Mouse (Mus musculus): Measurements from ENCODE around the gene Aldh18a1.

Gene Aldh18a1

DNA sequence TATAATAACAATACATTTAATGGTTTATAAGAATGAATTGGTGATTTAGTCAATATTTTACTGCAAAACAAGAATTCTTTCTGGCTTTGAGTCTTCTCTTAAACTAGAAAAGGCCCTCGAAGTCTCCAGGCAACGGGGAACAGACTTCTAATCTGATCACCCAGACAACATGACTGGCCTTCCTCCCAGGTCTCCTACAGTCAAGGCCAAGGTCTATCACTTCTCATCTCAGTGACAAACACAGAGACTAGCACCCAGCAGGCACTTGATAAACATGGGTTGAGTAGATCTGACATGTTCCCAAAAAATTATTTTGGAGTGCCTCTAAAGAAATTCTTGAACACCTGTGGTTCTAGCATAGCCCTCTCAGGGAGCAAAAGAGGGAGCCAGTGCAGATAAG, 57.9 kb downstream of the Aldh18a1 start:
- no peak for DNase-seq (ENCODE audit: low read depth, low spot score)

- no peak for DNase-seq (ENCODE audit: low read depth, low spot score)
Observed at GRCm38 (mm10) chr19:40528254-40528653, 60.0 kb downstream of the Aldh18a1 start.

- DNase-seq (ENCODE audit: low read depth, low spot score): no peak
Observed at GRCm38 (mm10) chr19:40526367-40527014, 61.8 kb downstream of the Aldh18a1 start.

DNA sequence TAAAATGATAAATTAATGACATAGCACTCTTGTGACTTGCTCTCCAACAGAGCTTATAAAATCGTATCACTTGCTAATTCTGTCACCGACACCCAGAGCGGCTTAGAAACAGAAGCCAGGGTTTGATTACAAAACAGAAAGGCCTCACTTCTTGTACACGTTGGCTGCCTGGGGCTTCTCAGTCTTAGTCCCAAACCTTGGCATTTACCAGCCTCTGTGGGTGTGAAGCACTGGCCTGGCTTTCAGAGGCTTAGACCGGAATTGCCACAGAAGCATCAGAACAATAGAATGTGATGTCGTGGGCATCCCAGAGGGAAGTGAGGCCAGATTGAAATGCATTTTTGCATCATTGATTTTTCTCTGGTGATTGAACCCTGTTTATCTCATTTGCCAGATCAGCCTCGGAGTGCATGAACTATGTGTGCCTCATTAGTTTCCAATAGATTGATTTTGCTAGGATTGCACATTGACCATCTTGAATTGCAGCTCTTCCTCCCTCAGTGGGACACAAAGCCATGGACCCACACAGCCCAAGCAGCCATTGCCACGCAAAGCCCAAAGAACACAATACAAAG, 64.7 kb downstream of the Aldh18a1 start:
- no peak for DNase-seq (ENCODE audit: low read depth, low spot score)

GRCm38 (mm10) chr19:40520403-40520802, 67.9 kb downstream of the Aldh18a1 start:
- DNase-seq (ENCODE audit: low read depth, low spot score): no peak

- peak; percentile 9 for DNase-seq (ENCODE audit: low read depth, low spot score)
Observed at GRCm38 (mm10) chr19:40518706-40519105, 69.6 kb downstream of the Aldh18a1 start.

DNA sequence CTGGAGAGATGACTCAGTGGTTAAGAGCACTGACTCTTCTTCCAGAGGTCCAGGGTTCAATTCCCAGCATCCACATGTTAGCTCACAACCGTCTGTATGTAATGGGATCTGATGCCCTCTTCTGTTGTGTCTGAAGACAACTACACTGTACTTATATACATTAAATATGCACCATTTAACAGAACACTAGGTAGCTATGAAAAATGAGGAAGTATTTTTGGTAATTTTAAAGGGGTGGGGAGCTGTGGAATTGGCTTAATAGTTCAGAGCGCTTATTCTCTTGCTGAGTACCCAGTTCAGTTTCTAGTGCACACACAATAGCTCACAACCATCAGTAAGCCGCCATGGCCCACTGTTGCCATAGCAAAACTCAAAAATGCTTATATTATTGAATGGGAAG, 72.7 kb downstream of the Aldh18a1 start:
- DNase-seq (ENCODE audit: low read depth, low spot score): no peak

DNA sequence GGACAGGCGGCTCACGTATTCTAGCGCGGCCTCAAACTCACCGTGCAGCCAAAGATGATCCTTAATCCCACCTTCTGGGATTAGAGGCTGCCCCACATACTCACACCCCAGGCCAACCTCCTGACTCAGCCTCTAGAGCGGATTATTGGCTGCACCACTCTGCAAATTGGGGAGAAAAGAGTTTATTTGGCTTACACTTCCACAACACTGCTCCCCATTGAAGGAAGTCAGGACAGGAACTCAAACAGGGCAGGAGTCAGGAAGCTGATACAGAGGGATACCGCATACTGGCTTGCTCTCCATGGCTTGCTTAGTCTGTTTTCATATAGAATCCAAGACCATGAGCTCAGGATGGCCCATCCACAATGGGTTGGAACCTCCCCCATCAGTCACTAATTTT, 73.9 kb downstream of the Aldh18a1 start:
- DNase-seq (ENCODE audit: low read depth, low spot score): no peak

DNA sequence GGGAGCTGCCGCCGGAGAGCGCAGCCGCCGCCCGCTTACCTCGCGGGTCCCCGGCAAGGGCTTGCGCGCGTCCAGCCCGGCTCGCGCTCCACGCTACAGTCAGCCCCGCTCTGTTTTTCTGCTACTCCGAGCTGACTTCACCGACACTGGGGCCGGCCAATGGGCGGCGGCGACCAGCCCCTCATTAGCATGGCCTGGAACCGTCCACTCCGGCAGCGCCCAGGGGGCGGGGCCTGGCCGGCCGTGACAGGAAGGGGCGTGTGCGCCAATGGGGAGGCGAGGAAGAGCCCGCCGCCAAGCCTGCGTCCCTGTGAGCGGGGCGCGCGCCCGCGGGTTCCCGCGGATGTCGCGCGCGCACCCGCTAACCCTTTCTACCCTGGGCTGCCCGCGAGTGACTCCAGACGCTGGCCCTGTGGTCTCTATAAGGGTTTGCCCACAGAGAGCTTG, 74.6 kb downstream of the Aldh18a1 start, which contains the start of gene Sorbs1:
Gene Sorbs1 (minus strand): TSS at position 148 of the 447 bp plus-strand sequence.
- DNase-seq (ENCODE audit: low read depth, low spot score): peak; percentile 99

- DNase-seq (ENCODE audit: low read depth, low spot score): peak; percentile 34
Observed at GRCm38 (mm10) chr19:40512500-40513421, 75.5 kb downstream of the Aldh18a1 start.

GRCm38 (mm10) chr19:40511679-40512309, 76.5 kb downstream of the Aldh18a1 start:
- DNase-seq (ENCODE audit: low read depth, low spot score): peak; percentile 60

- no peak for DNase-seq (ENCODE audit: low read depth, low spot score)
Observed at GRCm38 (mm10) chr19:40511100-40511439, 77.2 kb downstream of the Aldh18a1 start.

DNA sequence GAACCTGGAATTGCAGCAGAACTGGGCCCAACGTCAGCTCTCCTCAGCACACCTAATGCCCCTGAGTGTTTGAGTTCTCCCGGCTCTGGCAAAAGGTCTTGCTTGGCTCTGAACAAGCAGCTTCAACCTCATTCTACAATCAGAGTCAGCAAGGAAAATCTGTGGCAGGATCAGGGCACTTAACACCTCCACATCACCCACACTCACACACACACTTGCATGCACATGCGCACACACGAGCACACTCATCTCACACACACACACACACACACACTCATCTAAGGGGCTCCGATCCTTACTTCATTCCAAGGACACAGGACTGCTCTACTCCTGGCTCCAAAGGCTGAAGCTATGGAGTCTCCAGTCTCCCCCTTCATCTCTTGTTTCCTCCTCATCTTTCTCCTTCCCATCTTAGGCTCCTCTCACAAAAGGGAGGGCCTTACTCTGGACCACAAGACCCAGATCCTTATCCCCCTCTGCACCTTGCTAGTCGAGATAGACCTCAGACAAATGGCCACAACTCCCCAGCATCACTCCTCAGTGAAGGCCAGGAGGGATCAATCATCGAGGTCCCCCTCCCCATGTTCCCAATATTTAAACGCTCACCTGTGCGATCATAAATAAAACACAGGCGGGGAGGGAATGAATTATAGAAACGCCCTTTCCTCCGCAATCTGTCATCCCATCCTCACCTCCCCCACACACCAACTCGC, 77.7 kb downstream of the Aldh18a1 start:
- no peak for DNase-seq (ENCODE audit: low read depth, low spot score)

- no peak for DNase-seq (ENCODE audit: low read depth, low spot score)
Observed at GRCm38 (mm10) chr19:40509274-40509673, 79.0 kb downstream of the Aldh18a1 start.

- DNase-seq (ENCODE audit: low read depth, low spot score): no peak
Observed at GRCm38 (mm10) chr19:40508851-40509250, 79.4 kb downstream of the Aldh18a1 start.

GRCm38 (mm10) chr19:40506965-40507364, 81.3 kb downstream of the Aldh18a1 start:
- DNase-seq (ENCODE audit: low read depth, low spot score): no peak

GRCm38 (mm10) chr19:40504336-40504735, 83.9 kb downstream of the Aldh18a1 start:
- no peak for DNase-seq (ENCODE audit: low read depth, low spot score)

Measured in ZHBTc4 (cell line).